Mouse (Mus musculus) neural tube, embryonic 12.5 days (tissue): ENCODE data around the gene March1. TPM values are rescaled to one million over a fixed set of nuclear protein-coding genes. Genes with fewer than 3 reads are reported as not detected.
"Not testable (repeated sequence)": the region's sequence is repeated elsewhere in the genome, so short reads cannot be mapped to it uniquely, and the experiment has no call there.

Experiments
- ATAC-seq: fragments of 200-750 bp; cut with Nextera tagmentation; 2 replicates; pipeline ENCODE4 v1.8.0; 2017; ENCODE audit warnings: low read depth, mild to moderate bottlenecking, moderate TSS enrichment, moderate library complexity; ENCODE audit not compliant: low FRiP score
- H3K27ac ChIP-seq: fragments of 300-500 bp; sonication (generic); 2 replicates; pipeline ENCODE4 v1.5.1; 2016
- H3K27me3 ChIP-seq: fragments of 300-500 bp; sonication (generic); replicated peaks from 2 replicates; pipeline ENCODE4 v1.6.1; 2016; ENCODE audit warnings: mild to moderate bottlenecking
- H3K36me3 ChIP-seq: fragments of 300-500 bp; sonication (generic); 2 replicates; pipeline ENCODE4 v1.6.1; 2016; ENCODE audit warnings: mild to moderate bottlenecking
- H3K4me1 ChIP-seq: fragments of 300-500 bp; sonication (generic); 2 replicates; pipeline ENCODE4 v1.6.1; 2016
- H3K4me2 ChIP-seq: fragments of 300-500 bp; sonication (generic); replicated peaks from 2 replicates; pipeline ENCODE4 v1.6.1; 2016; ENCODE audit warnings: mild to moderate bottlenecking
- H3K4me3 ChIP-seq: fragments of 300-500 bp; sonication (generic); 2 replicates; pipeline ENCODE4 v1.5.1; 2016
- H3K9ac ChIP-seq: fragments of 300-500 bp; sonication (generic); 2 replicates; pipeline ENCODE4 v1.6.1; 2016; ENCODE audit warnings: mild to moderate bottlenecking
- H3K9me3 ChIP-seq: fragments of 300-500 bp; sonication (generic); 2 replicates; pipeline ENCODE4 v1.6.1; 2016; ENCODE audit warnings: mild to moderate bottlenecking
- WGBS: fragments of 180-500 bp; shearing (Covaris S2); methylation state at CpG from one replicate; pipeline ENCODE4 v1.1.7; 2016; 5-methylcytosine and 5-hydroxymethylcytosine counted together
- polyA plus RNA-seq: library from polyadenylated mRNA; unstranded; fragments of >200 nt; fragmentation: Nextera tagmentation; extraction: Ambion mirVana; gene quantifications from 2 replicates; pipeline ENCODE4 v1.2.1, GENCODE M21; 2016

The March1 gene
- polyA plus RNA-seq, 1 experiment from 2014 or later = 9.5 TPM

DNA sequence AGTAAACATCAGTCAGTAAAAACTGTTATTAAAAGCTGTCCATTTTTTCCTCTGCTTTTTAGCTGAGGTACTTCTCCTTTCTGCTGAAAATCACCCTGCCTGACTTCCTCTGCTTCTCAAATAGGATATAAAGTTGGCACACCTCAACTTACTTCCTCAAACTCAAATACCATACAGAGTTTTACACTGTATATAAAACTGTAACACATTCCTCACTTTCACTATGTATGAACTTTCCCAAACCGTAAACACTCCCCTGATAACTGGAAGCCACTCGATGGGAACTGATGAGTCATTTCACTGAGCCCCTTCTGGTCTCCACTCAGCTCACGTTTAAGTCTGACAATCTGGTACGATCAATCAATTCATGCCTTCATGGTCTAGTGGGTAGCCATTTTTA, 788.1 kb downstream of the March1 start:
- 75% methylated on average over 4 of the region's 4 CpGs for whole genome bisulfite sequencing
- H3K27ac ChIP-seq, H3K27me3 ChIP-seq, H3K4me2 ChIP-seq, H3K36me3 ChIP-seq, H3K4me1 ChIP-seq, H3K4me3 ChIP-seq, H3K9me3 ChIP-seq, ATAC-seq, H3K9ac ChIP-seq: not testable (repeated sequence)

- H3K27ac ChIP-seq = no peak overlapping the region
- no peaks in the 10 kb centered on the region for H3K4me1 ChIP-seq
- ATAC-seq = no peak
- H3K36me3 ChIP-seq = no peaks in the 10 kb centered on the region
- WGBS = 87% methylated on average over 6 of the region's 6 CpGs
- no peaks in the 10 kb centered on the region for H3K27me3 ChIP-seq
- no peak overlapping the region for H3K9ac ChIP-seq
- H3K4me2 ChIP-seq = no peak overlapping the region
- no peaks in the 10 kb centered on the region for H3K9me3 ChIP-seq
- H3K4me3 ChIP-seq = no peak overlapping the region
Measured at GRCm38 (mm10) chr8:66406596-66407361, 789.1 kb downstream of the March1 start.

DNA sequence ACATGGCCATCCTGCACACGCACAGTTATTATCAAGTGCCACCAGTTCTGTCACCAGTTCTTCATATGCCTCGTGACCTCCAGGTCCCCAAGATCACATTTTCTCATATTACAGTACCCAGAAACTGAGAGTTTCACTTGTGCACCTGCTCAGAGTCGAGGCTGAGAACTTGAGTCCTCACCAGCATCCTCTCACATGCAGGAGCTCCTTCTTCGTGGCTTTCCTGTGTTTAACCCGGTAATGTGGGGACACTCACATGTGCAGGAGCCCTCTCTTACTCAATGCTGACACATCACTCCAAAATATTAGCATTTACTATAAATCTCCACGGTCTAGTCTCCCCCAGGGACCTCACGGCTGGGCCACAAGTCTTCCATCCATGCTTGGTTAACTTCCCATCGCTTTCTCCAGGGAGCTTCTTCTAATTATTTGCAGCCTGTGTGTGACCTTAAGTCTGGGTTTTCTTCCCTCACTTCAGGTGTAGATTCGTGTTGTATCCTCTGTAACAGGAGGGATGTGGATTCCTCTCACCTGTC, 792.4 kb downstream of the March1 start:
- 82% methylated on average over 9 of the region's 9 CpGs for WGBS
- H3K4me2 ChIP-seq = no peak overlapping the region
- H3K4me3 ChIP-seq = no peak overlapping the region
- ATAC-seq = no peak
- H3K27ac ChIP-seq = no peak overlapping the region
- no peaks in the 10 kb centered on the region for H3K9me3 ChIP-seq
- no peak overlapping the region for H3K9ac ChIP-seq
- H3K36me3 ChIP-seq = no peaks in the 10 kb centered on the region
- no peaks in the 10 kb centered on the region for H3K27me3 ChIP-seq
- H3K4me1 ChIP-seq = no peaks in the 10 kb centered on the region

DNA sequence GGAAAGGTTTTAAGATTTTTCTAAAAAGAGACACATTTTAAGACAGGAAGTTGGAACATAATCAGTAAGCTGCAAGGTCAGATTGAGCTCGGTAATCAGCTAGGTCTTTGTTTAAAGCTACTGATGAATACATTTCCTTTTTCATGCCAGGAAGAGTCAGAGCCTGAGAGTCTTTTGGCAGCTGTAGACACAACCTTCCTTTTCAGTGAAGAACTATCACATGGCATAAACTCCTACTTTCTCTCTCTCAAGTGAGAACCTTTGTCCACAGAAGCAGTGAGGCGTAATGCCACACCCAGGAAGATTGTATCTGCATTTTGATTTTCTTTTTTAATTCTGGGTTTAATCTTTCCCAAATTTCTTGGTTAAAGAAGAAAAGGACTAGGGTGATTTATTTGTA, 795.4 kb downstream of the March1 start:
- Histone ChIP-seq H3K9me3 (no peaks in the 10 kb centered on the region), H3K27ac (no peak overlapping the region), H3K4me3 (no peak overlapping the region), H3K4me1 (no peaks in the 10 kb centered on the region), H3K27me3 (no peaks in the 10 kb centered on the region), H3K9ac (no peak overlapping the region), H3K4me2 (no peak overlapping the region), H3K36me3 (no peaks in the 10 kb centered on the region)
- 74% methylated on average over 2 of the region's 2 CpGs for WGBS
- no peak for ATAC-seq

- H3K4me3 ChIP-seq = no peak overlapping the region
- H3K27me3 ChIP-seq = no peaks in the 10 kb centered on the region
- no peak overlapping the region for H3K27ac ChIP-seq
- no peak for ATAC-seq
- 89% methylated on average over 2 of the region's 2 CpGs for WGBS
- H3K4me1 ChIP-seq = no peaks in the 10 kb centered on the region
- no peaks in the 10 kb centered on the region for H3K9me3 ChIP-seq
- no peaks in the 10 kb centered on the region for H3K36me3 ChIP-seq
- no peak overlapping the region for H3K9ac ChIP-seq
- no peak overlapping the region for H3K4me2 ChIP-seq
Measured at GRCm38 (mm10) chr8:66415234-66415633, 797.5 kb downstream of the March1 start.

GRCm38 (mm10) chr8:66417591-66417990, 799.9 kb downstream of the March1 start:
- H3K36me3 ChIP-seq, ATAC-seq, H3K4me2 ChIP-seq, H3K4me3 ChIP-seq, H3K9me3 ChIP-seq, H3K27me3 ChIP-seq, H3K4me1 ChIP-seq, H3K9ac ChIP-seq, H3K27ac ChIP-seq: not testable (repeated sequence)
- 88% methylated on average over 4 of the region's 4 CpGs for WGBS

DNA sequence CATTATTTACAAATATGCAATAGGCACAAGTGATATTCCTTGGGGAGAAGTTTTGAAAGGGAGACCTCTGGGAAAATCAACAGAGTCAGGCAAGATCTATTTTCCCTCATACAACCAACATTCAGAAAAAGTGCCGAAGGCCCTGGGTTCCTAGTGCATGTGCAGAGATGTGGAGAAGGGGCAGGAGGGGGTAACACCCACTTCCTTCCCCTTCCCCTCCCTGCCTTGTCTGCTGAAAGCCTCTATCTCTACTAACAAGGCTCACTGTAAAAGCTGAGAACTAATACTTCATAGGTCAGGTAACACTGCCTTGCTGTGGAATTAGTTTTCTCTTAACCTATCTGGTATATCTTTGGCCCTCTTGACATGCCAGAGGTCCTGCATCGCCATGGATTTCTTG, 812.9 kb downstream of the March1 start:
- Histone ChIP-seq H3K27ac (no peak overlapping the region), H3K4me2 (no peak overlapping the region), H3K36me3 (no peaks in the 10 kb centered on the region), H3K4me1 (no peaks in the 10 kb centered on the region), H3K27me3 (no peaks in the 10 kb centered on the region), H3K9ac (no peak overlapping the region), H3K9me3 (no peaks in the 10 kb centered on the region), H3K4me3 (no peak overlapping the region)
- WGBS = 83% methylated on average over 2 of the region's 2 CpGs
- ATAC-seq = no peak

- no peaks in the 10 kb centered on the region for H3K9me3 ChIP-seq
Measured at GRCm38 (mm10) chr8:66433577-66433976, 815.9 kb downstream of the March1 start.

GRCm38 (mm10) chr8:66436804-66437203, 819.1 kb downstream of the March1 start:
- H3K9me3 ChIP-seq = no peaks in the 10 kb centered on the region
- no peaks in the 10 kb centered on the region for H3K27me3 ChIP-seq
- no peaks in the 10 kb centered on the region for H3K4me1 ChIP-seq
- no peak overlapping the region for H3K9ac ChIP-seq
- H3K4me2 ChIP-seq = no peak overlapping the region
- 86% methylated on average over 1 of the region's 1 CpGs for WGBS
- ATAC-seq = no peak
- H3K27ac ChIP-seq = no peak overlapping the region
- H3K4me3 ChIP-seq = no peak overlapping the region
- no peaks in the 10 kb centered on the region for H3K36me3 ChIP-seq

More at GRCm38 (mm10) chr8:66433577-66433976, 815.9 kb downstream of the March1 start:
- Histone ChIP-seq H3K9ac (no peak overlapping the region), H3K27me3 (no peaks in the 10 kb centered on the region), H3K4me2 (no peak overlapping the region), H3K4me3 (no peak overlapping the region), H3K4me1 (no peaks in the 10 kb centered on the region), H3K27ac (no peak overlapping the region), H3K36me3 (no peaks in the 10 kb centered on the region)
- no peak for ATAC-seq

DNA sequence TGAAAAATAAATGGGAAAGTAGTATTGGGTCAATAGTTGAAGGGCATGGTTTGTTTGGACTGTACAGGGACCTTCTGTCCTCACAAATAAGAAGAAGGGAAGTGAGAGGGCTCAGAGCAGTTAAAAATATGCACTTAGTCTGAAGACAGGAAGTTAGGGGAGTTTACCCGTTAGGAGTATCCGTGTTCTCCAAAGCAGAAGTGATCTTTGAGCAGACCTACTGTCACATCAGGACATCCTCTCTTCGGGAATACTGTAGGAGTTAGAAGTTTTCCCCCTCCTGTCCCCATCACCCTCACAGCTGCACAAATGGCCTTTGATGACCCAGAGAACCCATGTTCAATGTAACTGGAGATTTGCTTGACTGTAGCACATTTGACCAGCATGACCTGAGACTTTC, 820.2 kb downstream of the March1 start:
- no peak overlapping the region for H3K27ac ChIP-seq
- H3K36me3 ChIP-seq = no peaks in the 10 kb centered on the region
- H3K9me3 ChIP-seq = no peaks in the 10 kb centered on the region
- no peak overlapping the region for H3K4me2 ChIP-seq
- H3K4me3 ChIP-seq = no peak overlapping the region
- H3K9ac ChIP-seq = no peak overlapping the region
- ATAC-seq = no peak
- WGBS = 81% methylated on average over 3 of the region's 3 CpGs
- no peaks in the 10 kb centered on the region for H3K4me1 ChIP-seq
- H3K27me3 ChIP-seq = no peaks in the 10 kb centered on the region

- no peaks in the 10 kb centered on the region for H3K36me3 ChIP-seq
- H3K4me3 ChIP-seq = no peak overlapping the region
- H3K4me1 ChIP-seq = no peaks in the 10 kb centered on the region
- no peak for ATAC-seq
- no peak overlapping the region for H3K4me2 ChIP-seq
- no peaks in the 10 kb centered on the region for H3K27me3 ChIP-seq
- no peak overlapping the region for H3K27ac ChIP-seq
- WGBS = 88% methylated on average over 4 of the region's 4 CpGs
- H3K9me3 ChIP-seq = no peaks in the 10 kb centered on the region
- H3K9ac ChIP-seq = no peak overlapping the region
Measured at GRCm38 (mm10) chr8:66438468-66438867, 820.8 kb downstream of the March1 start.

GRCm38 (mm10) chr8:66441123-66441522, 823.4 kb downstream of the March1 start:
- H3K9me3 ChIP-seq = no peaks in the 10 kb centered on the region
- no peaks in the 10 kb centered on the region for H3K36me3 ChIP-seq
- peak; percentile 39; the same call in 1 of the 2 replicates for ATAC-seq
- no peaks in the 10 kb centered on the region for H3K4me1 ChIP-seq
- no peaks in the 10 kb centered on the region for H3K27me3 ChIP-seq
- no peak overlapping the region for H3K4me3 ChIP-seq
- no peak overlapping the region for H3K9ac ChIP-seq
- H3K4me2 ChIP-seq = no peak overlapping the region
- WGBS = 28% methylated on average over 1 of the region's 1 CpGs
- no peak overlapping the region for H3K27ac ChIP-seq

GRCm38 (mm10) chr8:66442778-66443177, 825.1 kb downstream of the March1 start:
- Histone ChIP-seq H3K9ac (no peak overlapping the region), H3K27ac (no peak overlapping the region), H3K4me2 (no peak overlapping the region), H3K4me1 (no peaks in the 10 kb centered on the region), H3K36me3 (no peaks in the 10 kb centered on the region), H3K4me3 (no peak overlapping the region), H3K27me3 (no peaks in the 10 kb centered on the region), H3K9me3 (no peaks in the 10 kb centered on the region)
- WGBS = 28% methylated on average over 1 of the region's 1 CpGs
- no peak for ATAC-seq
